Mouse (Mus musculus) kidney, adult 2 months (tissue): Measurements from ENCODE around the gene Eogt. TPM values are rescaled to one million over a fixed set of nuclear protein-coding genes. Genes with fewer than 3 reads are reported as not detected.

Source experiments
- DNase-seq: peaks from one replicate; pipeline ENCODE4 v3.0.0; 2021
- H3K27ac ChIP-seq: fragments of 200-500 bp; 2 replicates; pipeline ENCODE4 v1.5.1; 2012; ENCODE audit warnings: low read depth, low read length, control low read depth, inconsistent platforms; ENCODE audit not compliant: insufficient read depth
- H3K27me3 ChIP-seq: fragments of 200-500 bp; replicated peaks from 2 replicates; pipeline ENCODE4 v1.6.1; 2012; ENCODE audit warnings: mild to moderate bottlenecking, moderate library complexity, low read length, inconsistent platforms; ENCODE audit not compliant: control insufficient read depth, insufficient read depth
- H3K36me3 ChIP-seq: fragments of 200-500 bp; 2 replicates; pipeline ENCODE4 v1.6.1; 2012; ENCODE audit warnings: mild to moderate bottlenecking, moderate library complexity, low read length, inconsistent platforms; ENCODE audit not compliant: control insufficient read depth, insufficient read depth
- H3K4me1 ChIP-seq: fragments of 200-500 bp; 2 replicates; pipeline ENCODE4 v1.6.1; 2011; ENCODE audit warnings: low read length; ENCODE audit not compliant: control insufficient read depth, insufficient read depth
- H3K4me3 ChIP-seq: fragments of 200-500 bp; 2 replicates; pipeline ENCODE4 v1.5.1; 2011; ENCODE audit warnings: mild to moderate bottlenecking, low read depth, low read length, control low read depth; ENCODE audit not compliant: insufficient read depth
- CTCF ChIP-seq: fragments of 200-500 bp; conservative IDR thresholded peaks from 2 replicates; pipeline ENCODE4 v1.5.1; 2011; ENCODE audit warnings: low read depth, mild to moderate bottlenecking, control low read depth, low read length, moderate library complexity, mixed read lengths; ENCODE audit not compliant: insufficient read depth, insufficient read length
- POLR2A ChIP-seq: fragments of 200-500 bp; IDR thresholded peaks from one replicate; pipeline ENCODE4 v1.6.1; 2011; ENCODE audit warnings: low read depth, low read length, control low read depth
- WGBS: fragments of 180-500 bp; shearing (Covaris S2); methylation state at CpG from one replicate; pipeline ENCODE4 v1.1.7; 2018; 5-methylcytosine and 5-hydroxymethylcytosine counted together
- polyA plus RNA-seq: library from polyadenylated mRNA; depleted of rRNA; stranded (reverse); fragments of >200 nt; gene quantifications from 2 replicates; pipeline ENCODE4 v1.2.3, GENCODE M21; 2012; rRNA removed

The Eogt gene
- 12.8 and 13.9 TPM in 2 replicates for polyA plus RNA-seq

GRCm38 (mm10) chr6:97148383-97149251 is at the start of gene Eogt:
Eogt (minus strand) TSS chr6:97149182.
- Histone ChIP-seq H3K36me3 (no peaks in the 10 kb centered on the region; the same call in none of the 2 replicates), H3K27me3 (no peaks in the 10 kb centered on the region), H3K27ac (peak within 1 kb of the TSS; percentile 71), H3K4me1 (peaks cover 7% of the 10 kb centered on the region; the same call in 1 of the 2 replicates), H3K4me3 (peak within 1 kb of the TSS; percentile 70)
- TF ChIP-seq POLR2A = no peak
- no peak for TF ChIP-seq CTCF
- DNase-seq = peak; percentile 94
- under 1% methylated on average over 56 of the region's 56 CpGs for WGBS

GRCm38 (mm10) chr6:97179367-97179828 is 30.4 kb upstream of the Eogt start:
- H3K27ac ChIP-seq = peak overlapping the region; percentile 93
- whole genome bisulfite sequencing = 3% methylated on average over 11 of the region's 11 CpGs
- TF ChIP-seq CTCF (no peak), POLR2A (no peak)
- H3K4me1 ChIP-seq = peaks cover 7% of the 10 kb centered on the region; the same call in 1 of the 2 replicates
- H3K4me3 ChIP-seq = peak overlapping the region; percentile 82
- no peaks in the 10 kb centered on the region for H3K27me3 ChIP-seq
- no peaks in the 10 kb centered on the region for H3K36me3 ChIP-seq
- DNase-seq = no peak

GRCm38 (mm10) chr6:97178491-97179366 is 29.7 kb upstream of the Eogt start, which contains the start of gene Tmf1:
Tmf1 (minus strand) TSS chr6:97179122.
- peak within 1 kb of the TSS; percentile 82 for H3K4me3 ChIP-seq
- peaks cover 7% of the 10 kb centered on the region; the same call in 1 of the 2 replicates for H3K4me1 ChIP-seq
- DNase-seq = peak; percentile 98
- no peaks in the 10 kb centered on the region for H3K27me3 ChIP-seq
- H3K27ac ChIP-seq = peak within 1 kb of the TSS; percentile 93
- WGBS = under 1% methylated on average over 80 of the region's 80 CpGs
- no peak for TF ChIP-seq CTCF
- peak; percentile 90 for TF ChIP-seq POLR2A
- no peaks in the 10 kb centered on the region for H3K36me3 ChIP-seq

GRCm38 (mm10) chr6:97175716-97176115 is 26.7 kb upstream of the Eogt start:
- peak; percentile 76 for DNase-seq
- TF ChIP-seq CTCF = no peak
- TF ChIP-seq POLR2A = no peak
- Histone ChIP-seq H3K4me1 (peaks cover 7% of the 10 kb centered on the region; the same call in 1 of the 2 replicates), H3K36me3 (peaks cover 4% of the 10 kb centered on the region; the same call in 1 of the 2 replicates), H3K27ac (no peak overlapping the region), H3K4me3 (no peak overlapping the region), H3K27me3 (no peaks in the 10 kb centered on the region)
- 20% methylated on average over 11 of the region's 11 CpGs for WGBS

- no peak for TF ChIP-seq CTCF
- no peak for TF ChIP-seq POLR2A
- peaks cover 2% of the 10 kb centered on the region for H3K36me3 ChIP-seq
- DNase-seq = no peak
- H3K27me3 ChIP-seq = no peaks in the 10 kb centered on the region
- H3K27ac ChIP-seq = no peak overlapping the region
- no peak overlapping the region for H3K4me3 ChIP-seq
- 81% methylated on average over 6 of the region's 6 CpGs for WGBS
- peaks cover 7% of the 10 kb centered on the region; the same call in 1 of the 2 replicates for H3K4me1 ChIP-seq
Observed at GRCm38 (mm10) chr6:97150156-97150555, 1.2 kb upstream of the Eogt start.

GRCm38 (mm10) chr6:97149721-97150120 is 739 bp upstream of the Eogt start:
- Histone ChIP-seq H3K27ac (no peak overlapping the region), H3K27me3 (no peaks in the 10 kb centered on the region), H3K36me3 (peaks cover 2% of the 10 kb centered on the region), H3K4me1 (peaks cover 7% of the 10 kb centered on the region; the same call in 1 of the 2 replicates), H3K4me3 (no peak overlapping the region)
- TF ChIP-seq POLR2A = no peak
- no peak for TF ChIP-seq CTCF
- 78% methylated on average over 2 of the region's 2 CpGs for WGBS
- DNase-seq = no peak
